Mouse (Mus musculus) small intestine, adult 2 months (tissue): ENCODE measurements around the gene Hes6.

Source experiments
- CTCF ChIP-seq: fragments of 200-500 bp; IDR thresholded peaks from 2 replicates; pipeline ENCODE4 v1.5.1; 2012; ENCODE audit warnings: low read depth, mild to moderate bottlenecking, control low read depth, inconsistent platforms, low read length, moderate library complexity, mixed read lengths; ENCODE audit not compliant: insufficient replicate concordance, insufficient read length; ENCODE audit errors: extremely low read depth
- POLR2A ChIP-seq: fragments of 200-500 bp; IDR thresholded peaks from 2 replicates; pipeline ENCODE4 v1.6.1; 2012; ENCODE audit warnings: low read depth, mild to moderate bottlenecking, control low read depth, inconsistent platforms, low read length, moderate library complexity

GRCm38 (mm10) chr1:91426397-91426796 lies 12.6 kb upstream of the Hes6 start:
- TF ChIP-seq POLR2A (no peak), CTCF (no peak)
